Mouse (Mus musculus) stomach, adult 2 months (tissue): ENCODE data around the gene Sprr2d. TPM values are rescaled to one million over a fixed set of nuclear protein-coding genes. Genes with fewer than 3 reads are reported as not detected.

Experiments used
- polyA plus RNA-seq: library from polyadenylated mRNA; depleted of rRNA; stranded (reverse); fragments of >200 nt; gene quantifications from 2 replicates; pipeline ENCODE4 v1.2.3, GENCODE M21; 2012; rRNA removed

Sprr2d gene
- polyA plus RNA-seq: 9.8 and 18.7 TPM in 2 replicates

DNA sequence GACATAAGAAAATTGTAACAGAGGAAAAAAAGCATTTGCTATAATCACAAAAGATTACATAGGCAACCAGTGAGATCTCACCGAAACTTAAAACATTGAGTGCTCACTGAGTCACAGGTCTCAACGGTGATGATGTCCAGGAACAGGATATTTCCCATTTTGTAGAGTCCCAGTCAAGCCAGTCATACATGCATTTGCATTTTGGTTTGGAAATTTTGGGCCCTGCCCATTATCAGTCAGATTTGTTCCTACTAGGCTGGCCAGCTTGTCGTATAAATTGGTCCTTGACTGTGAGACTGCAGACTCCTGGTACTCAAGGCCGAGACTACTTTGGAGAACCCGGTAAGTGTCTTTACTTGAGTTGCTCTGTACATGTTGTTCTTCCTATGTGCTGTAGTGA is at the start of gene Sprr2d:
TSS of gene Sprr2d (plus strand) at position 301 of the 400 bp plus-strand sequence.

DNA sequence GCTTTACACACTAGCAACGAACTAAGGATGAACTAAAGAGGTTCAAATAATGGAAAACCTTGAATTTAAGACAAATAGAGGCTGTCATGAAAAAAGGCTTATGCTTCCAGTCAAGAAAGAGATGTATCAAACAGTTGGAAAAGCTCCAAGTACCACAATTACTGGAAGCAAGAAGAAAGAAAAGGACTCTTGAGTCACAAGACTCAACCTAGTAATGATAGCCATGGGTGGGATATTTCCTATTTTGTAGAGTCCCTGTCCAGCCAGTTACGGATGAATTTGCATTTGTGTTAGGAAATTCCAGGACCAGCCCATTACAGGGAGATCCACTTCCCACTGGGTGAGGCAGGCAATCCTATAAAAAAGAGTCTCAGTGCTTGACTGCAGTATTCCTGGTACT is 22.6 kb upstream of the Sprr2d start, which contains the start of gene Sprr2b:
TSS of gene Sprr2b (plus strand) at position 301 of the 400 bp plus-strand sequence.

DNA sequence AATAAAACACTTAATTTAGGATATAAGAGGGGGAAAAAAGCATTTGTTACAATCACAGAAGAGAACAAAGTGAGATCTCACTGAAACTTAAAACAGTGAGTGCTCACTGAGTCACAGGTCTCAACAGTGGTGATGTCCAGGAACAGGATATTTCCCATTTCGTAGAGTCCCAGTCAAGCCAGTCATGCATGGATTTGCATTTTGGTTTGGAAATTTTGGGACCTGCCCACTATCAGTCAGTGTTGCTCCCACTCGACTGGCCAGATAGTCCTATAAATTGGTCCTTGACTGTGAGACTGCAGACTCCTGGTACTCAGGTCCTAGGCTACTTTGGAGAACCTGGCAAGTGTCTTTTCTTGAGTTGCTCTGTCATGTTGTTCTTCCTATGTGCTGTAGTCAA is 12.9 kb downstream of the Sprr2d start, which contains the start of gene Sprr2e:
TSS of gene Sprr2e (plus strand) at position 301 of the 400 bp plus-strand sequence.

DNA sequence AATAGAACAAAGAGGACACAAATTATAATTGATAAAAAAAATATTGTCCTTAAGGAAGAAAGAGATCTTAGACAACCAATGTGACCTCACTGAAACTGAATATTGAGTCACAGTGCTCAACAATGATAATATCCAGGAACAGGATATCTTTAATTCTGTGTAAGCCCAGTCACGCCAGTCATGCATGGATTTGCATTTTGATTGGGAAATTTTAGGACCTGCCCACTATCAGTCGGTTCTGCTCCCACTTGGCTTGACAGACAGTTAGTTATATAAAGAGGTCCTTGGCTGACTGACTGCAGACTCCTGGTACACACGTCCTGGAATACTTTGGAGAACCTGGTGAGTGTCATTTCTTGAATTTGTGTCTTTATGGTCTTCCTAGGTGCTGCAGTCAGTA is 25.9 kb downstream of the Sprr2d start, which contains the start of gene Sprr2f:
TSS of gene Sprr2f (plus strand) at position 301 of the 400 bp plus-strand sequence.

DNA sequence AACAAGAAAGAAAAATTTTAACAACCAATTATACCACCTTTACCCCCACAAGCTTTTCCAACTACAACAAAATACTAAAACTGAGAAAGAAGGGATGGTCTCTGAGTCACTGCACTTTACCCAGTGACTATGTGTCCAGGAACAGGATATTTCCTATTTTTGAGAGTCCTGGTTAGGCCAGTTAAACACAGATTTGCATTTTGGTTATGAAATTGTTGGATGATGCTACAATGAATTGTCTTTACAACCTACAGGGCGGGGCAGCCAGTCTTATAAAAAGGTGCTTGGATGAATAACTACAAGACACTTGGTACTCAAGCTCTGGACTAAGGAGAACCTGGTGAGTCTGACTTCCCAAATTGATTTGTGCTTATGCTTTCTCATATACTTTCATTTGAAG is 46.4 kb downstream of the Sprr2d start, which contains the start of gene Sprr2h:
TSS of gene Sprr2h (plus strand) at position 301 of the 400 bp plus-strand sequence.

Other genes starting within 250 kb of the Sprr2d start
- gene Prr9, start 215.2 kb upstream of the Sprr2d start, polyA plus RNA-seq: not detected in 2 replicates
- gene Lelp1, start 196.4 kb upstream of the Sprr2d start, polyA plus RNA-seq: not detected in 2 replicates
- 36.4 and 39.0 TPM in 2 replicates for gene Sprr2a1, start 123.3 kb upstream of the Sprr2d start, polyA plus RNA-seq
- gene Sprr2a2, start 123.2 kb upstream of the Sprr2d start, polyA plus RNA-seq: 33,133 and 71,165 TPM in 2 replicates
- 693 and 1,565 TPM in 2 replicates for gene Sprr2a3, start 53.7 kb upstream of the Sprr2d start, polyA plus RNA-seq
- 9.6 and 30.5 TPM in 2 replicates for gene Sprr2b, start 22.5 kb upstream of the Sprr2d start, polyA plus RNA-seq
- gene Sprr2e, start 13.0 kb downstream of the Sprr2d start, polyA plus RNA-seq: 3.8 and 5.0 TPM in 2 replicates
- 2.9 and 7.7 TPM in 2 replicates for gene Sprr2f, start 26.0 kb downstream of the Sprr2d start, polyA plus RNA-seq
- gene Sprr2h, start 46.5 kb downstream of the Sprr2d start, polyA plus RNA-seq: 0.20 and 0.31 TPM in 2 replicates
- 37.4 and 59.0 TPM in 2 replicates for gene Sprr2i, start 68.9 kb downstream of the Sprr2d start, polyA plus RNA-seq
- 16.1 and 18.8 TPM in 2 replicates for gene Sprr2j-ps, start 78.9 kb downstream of the Sprr2d start, polyA plus RNA-seq
- gene Gm9774, start 90.3 kb downstream of the Sprr2d start, polyA plus RNA-seq: 4.8 and 10.8 TPM in 2 replicates
- gene Sprr2k, start 93.4 kb downstream of the Sprr2d start, polyA plus RNA-seq: 0.52 and 0.62 TPM in 2 replicates
- gene Sprr1b, start 99.6 kb downstream of the Sprr2d start, polyA plus RNA-seq: 22.3 and 23.6 TPM in 2 replicates
- gene Sprr3, start 119.6 kb downstream of the Sprr2d start, polyA plus RNA-seq: 1,016 and 1,618 TPM in 2 replicates
- gene Sprr1a, start 146.8 kb downstream of the Sprr2d start, polyA plus RNA-seq: 608 and 748 TPM in 2 replicates
- not detected in 2 replicates for gene Sprr4, start 161.4 kb downstream of the Sprr2d start, polyA plus RNA-seq
- 0.13 and 0.28 TPM in 2 replicates for gene 2310046K23Rik, start 195.4 kb downstream of the Sprr2d start, polyA plus RNA-seq
- gene Ivl, start 234.6 kb downstream of the Sprr2d start, polyA plus RNA-seq: 1.8 and 2.7 TPM in 2 replicates
- not detected in 2 replicates for gene Smcp, start 249.9 kb downstream of the Sprr2d start, polyA plus RNA-seq